In the genomic region with DNA sequence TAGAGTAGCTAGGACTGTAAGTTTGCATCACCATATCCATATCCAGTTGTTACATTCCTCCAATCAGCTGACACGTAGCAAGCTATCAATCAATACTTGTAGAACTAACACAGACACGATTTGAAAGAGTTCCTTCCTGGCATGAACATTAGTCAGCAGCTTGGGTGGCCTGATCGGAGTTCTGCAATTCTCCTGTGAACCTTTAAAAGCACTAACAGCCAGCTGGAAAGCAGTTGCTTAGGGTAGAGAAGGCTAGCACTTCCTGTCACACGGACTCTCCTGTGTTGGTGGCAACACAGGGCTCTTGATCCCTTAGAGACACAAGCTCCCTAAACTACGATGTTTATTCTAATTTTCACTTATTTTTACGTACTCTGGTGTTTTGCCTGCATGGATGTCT, we compare ENCODE assay signal across 8 mouse cellular contexts. TPM values are rescaled to one million over a fixed set of nuclear protein-coding genes. Genes with fewer than 3 reads are reported as not detected.
A peak's percentile ranks its signal among the peaks of the same experiment; 100 is the strongest.
DNase-seq lines count a peak whose midpoint lies in the region; ATAC-seq lines count a peak whose summit lies in the region.

No protein-coding gene starts in this region.

- H3K4me2 ChIP-seq in kidney, embryonic 14.5 days (replicated peaks; ENCODE audit: low read depth, low read length): peak overlapping the region; percentile 32; the same call in 1 of the 2 replicates

- H3K27ac ChIP-seq in kidney, embryonic 14.5 days (ENCODE audit: low read depth, low read length): no peak overlapping the region

- ATAC-seq in kidney, embryonic 14.5 days (ENCODE audit: low FRiP score, low TSS enrichment): no peak

- no peaks in the 10 kb centered on the region for H3K9me3 ChIP-seq in kidney, embryonic 14.5 days (ENCODE audit: control insufficient read depth, low read length)

- H3K9ac ChIP-seq in kidney, embryonic 14.5 days (ENCODE audit: low read depth, low read length): no peak overlapping the region

- H3K27me3 ChIP-seq in kidney, embryonic 14.5 days (ENCODE audit: control insufficient read depth, insufficient read depth, low read length): no peaks in the 10 kb centered on the region

- 44% methylated on average over 6 of the region's 6 CpGs for WGBS in kidney, embryonic 14.5 days

- no peak for DNase-seq in kidney, postnatal 25 days
- peak; percentile 24 to 31 for DNase-seq in adrenal gland, postnatal 36 days
- peak; percentile 25 for DNase-seq in kidney, postnatal 14 days
- DNase-seq in naive thymus-derived CD4-positive, alpha-beta T cell, adult 2 months (ENCODE audit: low read depth): peak; percentile 73
- DNase-seq in gastrocnemius, postnatal 25 days: no peak
- DNase-seq in right cerebral cortex, postnatal 14 days: no peak
- DNase-seq in frontal cortex, postnatal 14 days (ENCODE audit: low spot score in 2 of 2): no peak

- H3K4me1 ChIP-seq in kidney, embryonic 14.5 days (ENCODE audit: control insufficient read depth, insufficient read depth, low read length): 0 out of 2 replicates have a peak, but pooled peaks cover 2% of the 10 kb centered on the region

- H3K4me3 ChIP-seq in kidney, embryonic 14.5 days (ENCODE audit: low read length): peak overlapping the region; percentile 37; the same call in 1 of the 2 replicates

- no peaks in the 10 kb centered on the region for H3K36me3 ChIP-seq in kidney, embryonic 14.5 days (ENCODE audit: control insufficient read depth, insufficient read depth, low read length)

RNA-seq across cellular contexts. Expression of gene Mr1, which starts 1.0 kb away (rescaled TPM):
- 4.6 and 4.8 TPM in 2 replicates for polyA plus RNA-seq in kidney, embryonic 14.5 days (2014; fragmentation: Nextera tagmentation; extraction: Ambion mirVana)
- total RNA-seq in adrenal gland, postnatal 36 days (2021): 10 to 100 TPM; 20.2 to 27.0 TPM
- total RNA-seq in gastrocnemius, postnatal 25 days (2021): 10 to 100 TPM in 1 of 2 experiments, 1 to 10 TPM in 1; 7.3 to 10.6 TPM

RNA-seq across cellular contexts. Expression of gene Stx6, which starts 12.9 kb away (rescaled TPM):
- 69.2 and 86.8 TPM in 2 replicates for polyA plus RNA-seq in kidney, embryonic 14.5 days (2014; fragmentation: Nextera tagmentation; extraction: Ambion mirVana)
- 10 to 100 TPM; 53.6 to 57.3 TPM for total RNA-seq in adrenal gland, postnatal 36 days (2021)
- total RNA-seq in gastrocnemius, postnatal 25 days (2021): 10 to 100 TPM; 11.3 to 12.2 TPM

RNA-seq across cellular contexts. Expression of gene Ier5, which starts 46.2 kb away (rescaled TPM):
- polyA plus RNA-seq in kidney, embryonic 14.5 days (2014; fragmentation: Nextera tagmentation; extraction: Ambion mirVana): 13.1 and 14.8 TPM in 2 replicates
- 10 to 100 TPM in 1 of 2 experiments, 1 to 10 TPM in 1; 6.1 to 10.4 TPM for total RNA-seq in adrenal gland, postnatal 36 days (2021)
- total RNA-seq in gastrocnemius, postnatal 25 days (2021): 1 to 10 TPM; 5.5 to 7.5 TPM

Comparison
In these comparisons a context has a peak if more than half of its experiments do, and no peak if none do; other contexts are left out.
1. DNase-seq: peak in adrenal gland, postnatal 36 days (2 of 2), kidney, postnatal 14 days (single experiment) and naive thymus-derived CD4-positive, alpha-beta T cell, adult 2 months (single experiment); none in kidney, postnatal 25 days (0 of 2), gastrocnemius, postnatal 25 days (single experiment), right cerebral cortex, postnatal 14 days (single experiment) and frontal cortex, postnatal 14 days (0 of 2).
2. RNA of gene Stx6, which starts 12.9 kb away (total RNA-seq): 53.6 to 57.3 TPM in adrenal gland, postnatal 36 days; 11.3 to 12.2 TPM in gastrocnemius, postnatal 25 days; every median in the first group is over 4 times any median in the second.